Mouse (Mus musculus) testis, postnatal 14 days (tissue): ENCODE results near the gene Brd4.
"Not testable (repeated sequence)": the region's sequence is repeated elsewhere in the genome, so short reads cannot be mapped to it uniquely, and the experiment has no call there.

Experiments
- DNase-seq: peaks from one replicate; pipeline ENCODE4 v3.0.0; 2021; ENCODE audit warnings: low spot score

Brd4 gene

GRCm38 (mm10) chr17:32229256-32229655 lies 55.3 kb downstream of the Brd4 start:
- no peak for DNase-seq

GRCm38 (mm10) chr17:32220873-32221272 lies 63.6 kb downstream of the Brd4 start:
- DNase-seq: no peak

DNA sequence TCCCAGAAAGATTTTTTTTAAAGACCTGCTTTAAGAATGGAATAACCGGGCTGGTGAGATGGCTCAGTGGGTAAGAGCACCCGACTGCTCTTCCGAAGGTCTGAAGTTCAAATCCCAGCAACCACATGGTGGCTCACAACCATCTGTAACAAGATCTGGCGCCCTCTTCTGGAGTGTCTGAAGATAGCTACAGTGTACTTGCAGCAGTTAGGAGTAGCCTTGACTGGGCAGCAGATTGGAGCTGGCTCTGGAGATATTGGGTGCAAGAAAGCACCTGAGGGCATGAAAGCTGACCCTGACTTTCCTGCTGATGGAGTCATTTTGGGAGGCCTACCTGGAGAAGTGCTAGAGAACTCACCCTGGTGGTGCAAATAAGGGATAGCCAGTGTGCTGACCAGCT lies 68.9 kb downstream of the Brd4 start:
- not testable (repeated sequence) for DNase-seq

DNA sequence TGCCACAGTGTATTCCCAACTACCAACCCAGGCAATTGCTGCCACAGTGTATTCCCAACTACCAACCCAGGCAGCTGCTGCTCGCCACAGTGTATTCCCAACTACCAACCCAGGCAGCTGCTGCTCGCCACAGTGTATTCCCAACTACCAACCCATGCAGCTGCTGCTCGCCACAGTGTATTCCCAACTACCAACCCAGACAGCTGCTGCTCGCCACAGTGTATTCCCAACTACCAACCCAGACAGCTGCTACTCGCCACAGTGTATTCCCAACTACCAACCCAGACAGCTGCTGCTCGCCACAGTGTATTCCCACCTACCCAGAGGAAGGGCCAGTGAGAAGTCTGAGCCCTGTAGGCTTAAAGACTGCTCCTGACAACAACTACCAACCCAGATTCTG lies 73.0 kb downstream of the Brd4 start:
- DNase-seq: peak; percentile 63

DNA sequence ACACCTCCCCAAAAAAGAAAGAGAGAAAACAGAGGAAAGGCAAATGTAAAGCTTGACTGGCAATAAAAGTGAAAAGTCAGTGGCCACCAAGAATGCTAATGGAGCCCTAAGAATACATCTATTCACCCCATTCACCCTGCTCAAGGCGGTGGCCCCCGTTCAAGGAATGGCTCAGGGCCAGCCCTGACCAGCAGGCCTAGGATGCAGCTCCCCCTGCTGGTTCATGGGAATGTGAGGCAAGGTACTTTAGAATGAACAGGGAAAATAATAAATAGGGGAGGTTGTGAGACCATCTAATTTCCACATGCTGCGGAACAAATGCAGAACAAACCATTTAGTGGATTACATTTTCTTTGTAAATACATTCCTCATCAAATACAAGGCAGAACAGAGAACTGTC lies 74.8 kb downstream of the Brd4 start:
- DNase-seq: no peak

DNA sequence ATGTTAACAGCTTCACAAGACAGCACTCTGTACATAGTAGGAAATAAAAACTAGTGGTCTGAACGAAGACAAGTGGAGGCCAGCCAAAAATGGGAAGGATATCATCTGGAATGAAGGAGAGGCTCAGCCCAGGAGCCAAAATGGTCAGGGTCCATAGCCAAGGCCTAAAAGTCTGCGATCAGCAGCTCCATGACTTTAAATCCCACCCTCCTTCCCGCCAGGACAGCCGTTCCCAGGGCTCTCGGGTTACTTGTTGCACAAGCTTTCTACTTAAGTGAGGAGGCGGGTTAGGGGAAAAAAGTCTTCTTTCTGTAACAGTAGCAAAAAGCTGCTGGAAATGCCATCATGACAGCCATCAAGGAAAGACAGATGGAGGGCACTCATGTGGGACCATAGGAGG lies 75.4 kb downstream of the Brd4 start:
- DNase-seq: no peak

DNA sequence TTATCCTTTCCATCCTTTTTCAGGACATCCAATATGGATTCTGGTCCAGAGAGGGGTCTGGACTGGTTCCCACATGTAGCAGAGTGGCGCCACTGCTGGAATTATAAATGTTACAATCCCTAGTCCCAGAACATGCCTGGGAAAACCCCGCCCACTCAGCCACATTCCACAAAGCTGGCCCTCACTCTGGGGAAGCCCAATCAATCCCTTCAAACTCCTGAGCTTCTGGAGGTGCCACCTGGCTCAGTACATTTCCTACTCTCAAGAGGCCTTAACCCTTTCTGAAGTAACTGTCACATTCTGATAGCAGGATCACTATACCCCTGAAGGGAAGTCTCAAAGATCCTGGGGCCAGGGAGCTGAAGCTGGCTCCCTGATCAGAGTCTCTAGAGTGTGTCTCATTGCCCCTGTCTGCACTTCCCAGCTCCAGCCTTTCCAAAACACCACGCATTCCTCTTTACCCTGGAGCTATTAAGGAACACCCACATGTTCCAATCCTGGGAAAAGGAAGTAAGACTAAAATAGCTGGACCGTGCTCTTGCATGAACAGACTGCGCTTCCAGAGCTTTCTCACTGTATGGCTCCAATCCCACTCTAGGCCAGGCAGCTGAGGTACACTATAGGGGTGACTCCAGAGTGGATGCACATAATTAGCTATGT lies 76.8 kb downstream of the Brd4 start:
- DNase-seq: no peak

DNA sequence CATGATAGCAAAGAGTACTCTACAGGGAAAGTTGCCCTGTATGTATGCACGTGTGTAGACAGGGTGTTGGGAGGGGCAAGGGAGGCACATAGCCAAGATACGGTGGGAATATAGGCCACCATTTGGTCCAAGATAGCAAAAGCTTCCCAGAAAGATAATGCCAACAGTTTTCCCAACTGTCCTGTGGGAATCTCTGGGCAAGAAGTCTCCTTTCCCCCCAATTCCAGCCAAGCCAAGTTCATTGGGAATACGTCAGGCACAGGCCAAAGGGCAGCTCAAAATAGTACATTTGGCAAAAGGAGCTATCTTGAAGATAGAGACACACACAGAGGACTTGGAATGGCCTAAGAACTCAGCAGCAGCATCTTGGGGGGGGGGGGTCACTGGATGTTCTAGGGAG lies 79.2 kb downstream of the Brd4 start:
- no peak for DNase-seq

DNA sequence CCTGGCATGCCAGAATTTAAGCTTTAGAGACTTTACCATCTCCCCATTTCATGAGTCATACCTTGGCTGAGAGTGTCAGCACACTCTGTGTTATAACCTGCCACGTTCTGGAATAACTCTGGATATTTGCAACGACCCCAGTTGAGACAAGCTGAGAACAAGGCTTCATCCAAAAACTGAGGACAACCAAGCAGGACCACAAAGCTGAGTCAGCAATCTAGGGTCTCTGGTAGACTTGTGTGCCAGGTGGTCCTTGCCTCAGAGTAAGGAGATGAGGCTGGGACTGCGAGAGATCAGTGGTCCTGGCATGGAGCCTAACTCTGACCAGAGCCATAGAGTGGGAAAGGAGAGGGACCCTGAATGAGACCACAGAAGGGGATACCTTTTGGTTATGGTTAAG lies 81.5 kb downstream of the Brd4 start:
- no peak for DNase-seq

DNA sequence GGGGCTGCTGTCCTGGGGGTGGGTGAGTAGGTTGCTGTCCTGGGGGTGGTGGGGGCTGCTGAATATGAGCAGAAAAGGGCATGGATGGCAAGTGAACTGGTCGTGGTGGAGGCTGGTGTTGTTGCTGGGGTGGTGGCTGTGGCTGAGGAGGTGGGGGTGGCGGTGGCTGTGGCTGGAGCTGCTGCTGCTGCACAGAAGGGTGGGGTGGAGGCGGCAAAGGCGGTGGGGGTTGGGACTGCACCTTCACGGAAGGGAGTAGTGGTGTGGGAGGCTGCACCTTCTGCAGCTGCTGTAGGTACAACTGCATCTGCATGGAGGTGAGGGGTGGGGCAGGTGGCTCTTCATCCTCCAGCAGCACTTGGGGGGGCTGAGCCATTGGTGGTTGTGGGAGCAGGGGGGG lies 83.4 kb downstream of the Brd4 start:
- no peak for DNase-seq

- no peak for DNase-seq
Measured at GRCm38 (mm10) chr17:32199796-32200195, 84.7 kb downstream of the Brd4 start.

- DNase-seq: no peak
Measured at GRCm38 (mm10) chr17:32197156-32197555, 87.4 kb downstream of the Brd4 start.

DNA sequence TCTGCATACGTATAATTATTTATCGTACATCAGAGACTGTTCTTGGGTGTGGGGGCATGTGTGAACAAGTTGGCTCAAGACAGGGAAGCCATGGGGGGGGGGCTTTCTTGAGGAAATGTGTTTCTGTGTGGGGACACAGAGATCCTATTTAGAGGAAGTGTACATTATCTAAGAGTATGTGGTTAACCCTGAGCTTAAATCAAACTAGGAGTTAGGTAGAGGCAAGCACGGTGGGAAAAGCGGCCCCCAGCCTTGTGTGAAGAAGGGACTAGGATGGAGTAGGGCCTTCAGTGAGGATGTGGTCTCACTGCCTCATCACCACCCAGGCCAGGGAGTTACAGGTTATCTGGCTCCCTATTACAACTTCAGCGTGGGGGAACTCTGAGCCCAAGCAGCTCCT lies 88.8 kb downstream of the Brd4 start:
- no peak for DNase-seq

GRCm38 (mm10) chr17:32193010-32193409 lies 91.5 kb downstream of the Brd4 start:
- DNase-seq: no peak

DNA sequence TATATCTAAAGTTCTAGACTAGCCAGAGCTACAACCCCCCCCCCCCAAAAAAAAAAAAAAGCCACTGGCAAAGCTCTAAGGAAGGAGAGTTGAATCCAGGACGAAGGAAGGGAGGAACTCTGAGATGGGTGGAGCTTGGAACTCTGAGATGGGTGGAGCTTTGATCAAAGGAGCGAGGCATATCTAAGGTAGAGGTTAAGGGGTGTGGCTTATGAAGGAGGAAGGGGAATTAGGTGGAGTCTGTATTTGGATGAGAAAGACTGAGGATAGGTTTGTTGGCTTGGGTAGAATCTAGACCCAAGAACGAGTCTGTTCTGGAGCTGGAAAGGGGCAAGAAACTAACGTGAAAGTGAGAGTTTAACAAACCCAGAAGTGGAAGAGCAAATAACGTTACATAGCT lies 94.7 kb downstream of the Brd4 start:
- DNase-seq: no peak

DNA sequence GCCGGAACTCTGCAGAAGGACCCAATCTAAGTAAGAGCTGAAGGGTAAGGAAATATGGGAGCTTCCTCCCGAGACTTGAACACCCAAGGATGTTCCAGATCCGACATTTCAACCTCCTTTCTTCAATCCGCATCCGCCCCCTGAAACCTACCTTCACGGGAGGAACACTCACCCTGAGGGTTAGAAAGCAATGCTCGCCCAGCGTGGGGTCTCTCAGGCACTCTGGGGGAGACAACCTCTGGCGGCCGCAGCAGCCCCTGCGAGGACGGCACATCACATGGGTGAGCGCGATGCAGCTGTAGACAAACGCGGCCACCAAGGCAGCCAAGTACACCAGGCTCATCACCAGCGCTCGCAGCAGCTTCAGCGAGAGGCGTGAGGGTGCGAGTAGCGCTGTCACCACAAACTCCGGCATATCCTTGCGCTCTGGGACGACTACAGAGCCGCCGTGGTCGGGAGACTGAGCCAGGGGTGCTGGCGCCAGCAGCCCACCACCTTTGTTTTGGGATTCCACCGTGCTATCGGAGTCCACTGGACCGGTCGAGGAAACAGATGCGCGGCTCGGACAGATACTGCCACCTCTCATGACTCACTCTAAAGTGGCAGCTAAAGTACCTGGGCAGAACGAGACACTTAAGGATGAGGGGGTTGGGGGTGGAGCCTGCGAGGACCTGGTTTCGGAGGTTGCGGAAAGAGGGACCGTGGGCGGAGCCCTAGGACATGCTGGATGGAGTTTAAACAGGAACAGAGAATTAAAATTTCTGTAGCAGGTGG lies 95.5 kb downstream of the Brd4 start, which contains the start of gene Ephx3:
TSS of gene Ephx3 (minus strand) at position 687 of the 774 bp plus-strand sequence.
- DNase-seq: no peak

DNA sequence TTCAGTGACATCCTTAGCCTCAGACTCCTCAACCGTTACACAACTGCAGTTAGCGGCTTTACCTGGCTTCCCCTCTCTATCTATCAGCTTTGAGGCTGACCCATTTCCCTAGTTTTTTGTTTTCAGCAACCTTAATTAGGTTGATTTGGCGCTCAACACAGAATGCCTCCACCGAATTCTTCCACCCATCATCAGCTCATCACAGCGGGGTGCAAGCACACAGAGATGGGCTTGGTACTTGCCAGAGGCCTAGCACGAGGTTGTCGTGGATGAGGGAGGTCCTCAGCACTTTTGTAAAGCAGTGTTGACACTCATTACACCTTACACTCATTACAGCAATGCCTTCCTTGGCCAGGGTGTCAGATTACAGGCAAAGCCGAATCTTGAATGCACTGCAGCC lies 101.5 kb downstream of the Brd4 start:
- DNase-seq: no peak

- DNase-seq: no peak
Measured at GRCm38 (mm10) chr17:32179621-32180491, 104.7 kb downstream of the Brd4 start.

- DNase-seq: no peak
Measured at GRCm38 (mm10) chr17:32176919-32177318, 107.6 kb downstream of the Brd4 start.

- DNase-seq: peak; percentile 52
Measured at GRCm38 (mm10) chr17:32173166-32173565, 111.4 kb downstream of the Brd4 start.

- no peak for DNase-seq
Measured at GRCm38 (mm10) chr17:32172485-32172884, 112.0 kb downstream of the Brd4 start.

- no peak for DNase-seq
Measured at GRCm38 (mm10) chr17:32169518-32170225, 114.8 kb downstream of the Brd4 start.
